Mouse (Mus musculus) erythroblast, embryonic 14.5 days (primary cell): ENCODE measurements around the gene Fgf14.

ENCODE experiments used
- GATA1 ChIP-seq: IDR thresholded peaks from 2 replicates; pipeline ENCODE4 v1.6.1; 2012; ENCODE audit warnings: low read length, inconsistent platforms, mixed read lengths
- TAL1 ChIP-seq: IDR thresholded peaks from 3 replicates; pipeline ENCODE4 v1.6.1; 2012; ENCODE audit warnings: low read length, inconsistent platforms, mixed read lengths

DNA sequence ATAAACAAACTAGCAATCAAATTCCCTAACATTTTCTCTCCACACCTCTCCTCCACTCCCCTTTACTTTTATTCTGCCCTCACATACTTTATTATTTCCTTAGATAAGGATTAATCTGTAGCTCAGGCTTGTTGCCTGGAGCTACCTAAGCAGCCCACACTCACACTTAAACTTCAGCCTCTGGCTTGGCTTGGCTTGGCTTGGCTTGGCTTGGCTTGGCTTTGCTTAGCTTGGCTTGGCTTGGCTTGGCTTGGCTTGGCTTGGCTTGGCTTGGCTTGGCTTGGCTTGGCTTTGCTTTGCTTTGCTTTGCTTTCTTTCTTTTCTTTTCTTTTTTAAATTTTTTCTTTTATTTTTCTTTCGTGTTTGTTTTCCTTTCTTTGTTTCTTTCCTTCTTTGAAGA is 636.3 kb downstream of the Fgf14 start:
- TF ChIP-seq TAL1, result no peak
- TF ChIP-seq GATA1, result no peak
